Mouse (Mus musculus) forebrain, embryonic 10.5 days (tissue): Measurements from ENCODE around the gene Hps5. TPM values are rescaled to one million over a fixed set of nuclear protein-coding genes. Genes with fewer than 3 reads are reported as not detected.

Source experiments
- DNase-seq: peaks from one replicate; pipeline ENCODE4 v3.0.0-alpha.2; 2017; ENCODE audit warnings: low spot score; ENCODE audit errors: extremely low spot score
- H3K27ac ChIP-seq: fragments of 300-500 bp; sonication (generic); 2 replicates; pipeline ENCODE4 v1.5.1; 2016; ENCODE audit warnings: mild to moderate bottlenecking
- H3K27me3 ChIP-seq: fragments of 300-500 bp; sonication (generic); 2 replicates; pipeline ENCODE4 v1.6.1; 2016; ENCODE audit warnings: mild to moderate bottlenecking; ENCODE audit not compliant: poor library complexity, severe bottlenecking
- H3K36me3 ChIP-seq: fragments of 300-500 bp; sonication (generic); replicated peaks from 2 replicates; pipeline ENCODE4 v1.6.1; 2016; ENCODE audit warnings: mild to moderate bottlenecking, moderate library complexity
- H3K4me1 ChIP-seq: fragments of 300-500 bp; sonication (generic); 2 replicates; pipeline ENCODE4 v1.6.1; 2016
- H3K4me3 ChIP-seq: fragments of 300-500 bp; sonication (generic); 2 replicates; pipeline ENCODE4 v1.5.1; 2016; ENCODE audit warnings: mild to moderate bottlenecking, moderate library complexity
- H3K9me3 ChIP-seq: fragments of 300-500 bp; sonication (generic); 2 replicates; pipeline ENCODE4 v1.6.1; 2016; ENCODE audit warnings: mild to moderate bottlenecking, moderate library complexity
- WGBS: fragments of 180-500 bp; shearing (Covaris S2); methylation state at CpG from one replicate; pipeline ENCODE4 v1.1.7; 2016; 5-methylcytosine and 5-hydroxymethylcytosine counted together
- polyA plus RNA-seq: library from polyadenylated mRNA; unstranded; fragments of >200 nt; fragmentation: Nextera tagmentation; extraction: Ambion mirVana; gene quantifications from 2 replicates; pipeline ENCODE4 v1.2.1, GENCODE M21; 2016

Hps5 gene
- 16.2 and 18.7 TPM in 2 replicates for polyA plus RNA-seq

- under 1% methylated on average over 74 of the region's 75 CpGs for WGBS
- DNase-seq, result peak; percentile 97
- Histone ChIP-seq H3K9me3 (no peaks in the 10 kb centered on the region), H3K27me3 (no peaks in the 10 kb centered on the region), H3K27ac (peak within 1 kb of the TSS; percentile 100), H3K4me3 (peak within 1 kb of the TSS; percentile 97), H3K36me3 (peaks cover 30% of the 10 kb centered on the region), H3K4me1 (peaks cover 31% of the 10 kb centered on the region)
Measured at GRCm38 (mm10) chr7:46795287-46796205, at the start of gene Hps5, which contains the start of gene Gtf2h1. Gene Hps5 (minus strand): TSS chr7:46796064. Gene Gtf2h1 (plus strand): TSS chr7:46796103.

- H3K27me3 ChIP-seq, result peaks cover 29% of the 10 kb centered on the region
- peak; percentile 94 for DNase-seq
- H3K27ac ChIP-seq, result peak overlapping the region; percentile 99
- no peaks in the 10 kb centered on the region for H3K9me3 ChIP-seq
- H3K4me3 ChIP-seq, result peak overlapping the region; percentile 79
- WGBS, result under 1% methylated on average over 51 of the region's 51 CpGs
- H3K36me3 ChIP-seq, result peaks cover 37% of the 10 kb centered on the region
- H3K4me1 ChIP-seq, result peaks cover 58% of the 10 kb centered on the region
Measured at GRCm38 (mm10) chr7:46845211-46845977, 49.5 kb upstream of the Hps5 start.

- Histone ChIP-seq H3K27ac (peak overlapping the region; percentile 13; the same call in 1 of the 2 replicates), H3K27me3 (peaks cover 41% of the 10 kb centered on the region), H3K4me1 (peaks cover 61% of the 10 kb centered on the region), H3K4me3 (no peak overlapping the region), H3K36me3 (peaks cover 19% of the 10 kb centered on the region), H3K9me3 (no peaks in the 10 kb centered on the region)
- 89% methylated on average over 4 of the region's 4 CpGs for WGBS
- DNase-seq, result no peak
Measured at GRCm38 (mm10) chr7:46843576-46843975, 47.7 kb upstream of the Hps5 start.

- peaks cover 58% of the 10 kb centered on the region for H3K4me1 ChIP-seq
- peaks cover 6% of the 10 kb centered on the region for H3K36me3 ChIP-seq
- WGBS, result 28% methylated on average over 5 of the region's 5 CpGs
- H3K27me3 ChIP-seq, result peaks cover 41% of the 10 kb centered on the region
- H3K4me3 ChIP-seq, result no peak overlapping the region
- no peaks in the 10 kb centered on the region for H3K9me3 ChIP-seq
- DNase-seq, result no peak
- H3K27ac ChIP-seq, result no peak overlapping the region
Measured at GRCm38 (mm10) chr7:46842278-46842677, 46.4 kb upstream of the Hps5 start.

- Histone ChIP-seq H3K4me1 (peaks cover 54% of the 10 kb centered on the region), H3K36me3 (no peaks in the 10 kb centered on the region), H3K9me3 (no peaks in the 10 kb centered on the region), H3K27me3 (peaks cover 41% of the 10 kb centered on the region), H3K27ac (no peak within 1 kb of the TSS), H3K4me3 (no peak within 1 kb of the TSS)
- no peak for DNase-seq
- 32% methylated on average over 6 of the region's 6 CpGs for WGBS
Measured at GRCm38 (mm10) chr7:46840787-46841525, 45.1 kb upstream of the Hps5 start, which contains the start of gene Ldha. Gene Ldha (plus strand): TSS chr7:46841475.

- 47% methylated on average over 4 of the region's 4 CpGs for WGBS
Measured at GRCm38 (mm10) chr7:46840326-46840725, 44.5 kb upstream of the Hps5 start.

GRCm38 (mm10) chr7:46839861-46840260, 44.0 kb upstream of the Hps5 start:
- no peak for DNase-seq
- no peaks in the 10 kb centered on the region for H3K36me3 ChIP-seq
- peaks cover 55% of the 10 kb centered on the region for H3K4me1 ChIP-seq
- peaks cover 41% of the 10 kb centered on the region for H3K27me3 ChIP-seq
- H3K27ac ChIP-seq, result no peak overlapping the region
- no peaks in the 10 kb centered on the region for H3K9me3 ChIP-seq
- WGBS, result 74% methylated on average over 5 of the region's 5 CpGs
- no peak overlapping the region for H3K4me3 ChIP-seq

More at GRCm38 (mm10) chr7:46840326-46840725, 44.5 kb upstream of the Hps5 start:
- no peaks in the 10 kb centered on the region for H3K36me3 ChIP-seq
- H3K27me3 ChIP-seq, result peaks cover 41% of the 10 kb centered on the region
- no peaks in the 10 kb centered on the region for H3K9me3 ChIP-seq
- no peak overlapping the region for H3K27ac ChIP-seq
- DNase-seq, result no peak
- H3K4me1 ChIP-seq, result peaks cover 55% of the 10 kb centered on the region
- no peak overlapping the region for H3K4me3 ChIP-seq

GRCm38 (mm10) chr7:46839446-46839845, 43.6 kb upstream of the Hps5 start:
- no peak for DNase-seq
- Histone ChIP-seq H3K27ac (no peak overlapping the region), H3K36me3 (no peaks in the 10 kb centered on the region), H3K9me3 (no peaks in the 10 kb centered on the region), H3K4me3 (no peak overlapping the region), H3K4me1 (peaks cover 52% of the 10 kb centered on the region), H3K27me3 (peaks cover 41% of the 10 kb centered on the region)
- WGBS, result 32% methylated on average over 7 of the region's 7 CpGs

GRCm38 (mm10) chr7:46838891-46839302, 43.0 kb upstream of the Hps5 start:
- Histone ChIP-seq H3K27ac (peak overlapping the region; percentile 49; the same call in 1 of the 2 replicates), H3K9me3 (no peaks in the 10 kb centered on the region), H3K36me3 (no peaks in the 10 kb centered on the region), H3K27me3 (peaks cover 41% of the 10 kb centered on the region), H3K4me3 (no peak overlapping the region), H3K4me1 (peaks cover 46% of the 10 kb centered on the region)
- DNase-seq, result no peak
- 7% methylated on average over 8 of the region's 8 CpGs for WGBS

- peaks cover 44% of the 10 kb centered on the region for H3K4me1 ChIP-seq
- H3K9me3 ChIP-seq, result no peaks in the 10 kb centered on the region
- H3K4me3 ChIP-seq, result no peak overlapping the region; the same call in 1 of the 2 replicates
- DNase-seq, result peak; percentile 33
- no peaks in the 10 kb centered on the region for H3K36me3 ChIP-seq
- 2% methylated on average over 8 of the region's 9 CpGs for WGBS
- peaks cover 40% of the 10 kb centered on the region for H3K27me3 ChIP-seq
- peak overlapping the region; percentile 69 for H3K27ac ChIP-seq
Measured at GRCm38 (mm10) chr7:46838104-46838671, 42.3 kb upstream of the Hps5 start.

- no peak for DNase-seq
- Histone ChIP-seq H3K4me3 (no peak overlapping the region), H3K4me1 (peaks cover 44% of the 10 kb centered on the region), H3K9me3 (no peaks in the 10 kb centered on the region), H3K27me3 (peaks cover 29% of the 10 kb centered on the region), H3K27ac (no peak overlapping the region), H3K36me3 (no peaks in the 10 kb centered on the region)
- WGBS, result 43% methylated on average over 5 of the region's 5 CpGs
Measured at GRCm38 (mm10) chr7:46837073-46837472, 41.2 kb upstream of the Hps5 start.

- H3K27me3 ChIP-seq, result peaks cover 22% of the 10 kb centered on the region
- H3K4me3 ChIP-seq, result no peak overlapping the region
- no peak overlapping the region for H3K27ac ChIP-seq
- no peaks in the 10 kb centered on the region for H3K9me3 ChIP-seq
- 82% methylated on average over 5 of the region's 5 CpGs for WGBS
- peaks cover 37% of the 10 kb centered on the region for H3K4me1 ChIP-seq
- no peaks in the 10 kb centered on the region for H3K36me3 ChIP-seq
- DNase-seq, result no peak
Measured at GRCm38 (mm10) chr7:46836357-46836756, 40.5 kb upstream of the Hps5 start.
